Mouse (Mus musculus) ES-Bruce4 (cell line): ENCODE measurements around the gene Stard3nl.

Source experiments
- CTCF ChIP-seq: IDR thresholded peaks from one replicate; pipeline ENCODE4 v1.8.1; 2011; ENCODE audit warnings: low read depth, low read length
- EP300 ChIP-seq: IDR thresholded peaks from 2 replicates; pipeline ENCODE4 v1.6.1; 2011; ENCODE audit warnings: low read depth, low read length; ENCODE audit not compliant: insufficient read depth
- POLR2A ChIP-seq: IDR thresholded peaks from one replicate; pipeline ENCODE4 v1.8.1; 2011; ENCODE audit warnings: low read length; ENCODE audit not compliant: insufficient read depth

DNA sequence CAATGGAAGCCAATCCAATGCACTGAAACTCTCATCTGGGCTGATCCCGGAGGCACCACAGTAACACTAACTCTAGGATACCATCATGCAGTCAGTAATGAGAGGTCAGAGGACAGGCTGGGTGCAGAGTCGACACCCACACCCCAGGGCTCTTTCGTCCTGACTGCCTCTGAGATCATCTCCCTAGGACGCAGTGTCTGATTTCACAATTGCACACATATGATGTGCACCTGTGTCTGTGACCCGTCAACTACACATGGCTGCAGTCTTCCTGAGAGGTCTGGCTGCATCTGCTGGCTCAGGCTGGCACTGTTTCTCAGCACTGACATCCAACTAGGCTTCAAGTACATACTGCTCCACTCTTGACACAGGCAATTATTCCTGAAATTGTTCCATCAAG lies 38.9 kb downstream of the Stard3nl start:
- TF ChIP-seq CTCF (no peak), POLR2A (no peak), EP300 (no peak)
